ENCODE assay signal across 9 mouse cellular contexts in genomic region chr6:72189061-72189863, GRCm38 (mm10). TPM values are rescaled to one million over a fixed set of nuclear protein-coding genes. Genes with fewer than 3 reads are reported as not detected.
DNase-seq lines count a peak whose midpoint lies in the region; ATAC-seq and TF ChIP-seq lines count a peak whose summit lies in the region.
"Had no signal": no experiment of that assay in that cellular context is flagged by ENCODE, and none has a peak within 500 bp of the region (broad histone marks: within the 10 kb centered on the region; RNA-seq: fewer than 3 reads in every experiment).

No protein-coding gene starts in this region.

- no peaks in the 10 kb centered on the region for H3K79me3 ChIP-seq in C2C12 (ENCODE audit: low read depth)

- no peak overlapping the region for H3K4me3 ChIP-seq in C2C12 (ENCODE audit: insufficient read depth, poor library complexity, severe bottlenecking)
- H3K4me3 ChIP-seq in lung, embryonic 15.5 days = peak overlapping the region; percentile 22
- H3K4me3 ChIP-seq in stomach, embryonic 16.5 days (replicated peaks; ENCODE audit: low read length) = peak overlapping the region; percentile 21

- H3K27me3 ChIP-seq in C2C12 (ENCODE audit: control insufficient read depth, insufficient read depth, insufficient read length) = no peaks in the 10 kb centered on the region
- H3K27me3 ChIP-seq in lung, embryonic 15.5 days = 0 out of 2 replicates have a peak, but pooled peaks cover 6% of the 10 kb centered on the region
- no peaks in the 10 kb centered on the region; the same call in none of the 2 replicates for H3K27me3 ChIP-seq in stomach, embryonic 16.5 days (ENCODE audit: control insufficient read depth, insufficient read depth, low read length)

- peak overlapping the region; percentile 89 for H3K27ac ChIP-seq in lung, embryonic 15.5 days
- peak overlapping the region; percentile 63 for H3K27ac ChIP-seq in stomach, embryonic 16.5 days (ENCODE audit: low read length)
- H3K27ac ChIP-seq: macrophage had no signal

- TF ChIP-seq CTCF in C2C12 (IDR thresholded peaks at IDR 0.05; ENCODE audit: control insufficient read depth, insufficient read depth, insufficient read length) = no peak

- H3K36me3 ChIP-seq in C2C12 (ENCODE audit: control insufficient read depth, insufficient read depth) = no peaks in the 10 kb centered on the region
- no peaks in the 10 kb centered on the region for H3K36me3 ChIP-seq in lung, embryonic 15.5 days
- no peaks in the 10 kb centered on the region for H3K36me3 ChIP-seq in stomach, embryonic 16.5 days (ENCODE audit: control insufficient read depth, insufficient read depth, low read length)

- H3K4me1 ChIP-seq in lung, embryonic 15.5 days = peaks cover 37% of the 10 kb centered on the region
- peaks cover 24% of the 10 kb centered on the region for H3K4me1 ChIP-seq in stomach, embryonic 16.5 days (ENCODE audit: control insufficient read depth, insufficient read depth, low read length)

- 5% methylated on average over 26 of the region's 29 CpGs for WGBS in lung, embryonic 15.5 days
- WGBS in stomach, embryonic 16.5 days = 3% methylated on average over 29 of the region's 29 CpGs

- H3K79me2 ChIP-seq in C2C12 (ENCODE audit: control insufficient read depth, insufficient read depth) = no peaks in the 10 kb centered on the region

- H3K9me3 ChIP-seq in lung, embryonic 15.5 days = no peaks in the 10 kb centered on the region
- H3K9me3 ChIP-seq in stomach, embryonic 16.5 days (replicated peaks; ENCODE audit: control insufficient read depth, low read length) = no peaks in the 10 kb centered on the region

- peak; percentile 61 for DNase-seq in ZHBTc4 (ENCODE audit: low read depth, low spot score)
- DNase-seq in gastrocnemius, postnatal 14 days = peak; percentile 65
- DNase-seq in induced T-regulatory cell, adult 2 months (ENCODE audit: low read depth) = peak; percentile 9
- no peak for DNase-seq in natural killer cell, adult 2 months (ENCODE audit: low spot score in 2 of 2)

- H3K9ac ChIP-seq in lung, embryonic 15.5 days = peak overlapping the region; percentile 42
- peak overlapping the region; percentile 53 for H3K9ac ChIP-seq in stomach, embryonic 16.5 days (ENCODE audit: low read length)

- intact Hi-C loops in gastrocnemius, postnatal 14 days (cut with DNase I; ENCODE audit: low total_unique reads) = loop anchor here (10.0 kb wide), 1 partner anchor 216 kb away; no protein-coding TSS in a partner anchor

- ATAC-seq in lung, embryonic 15.5 days (ENCODE audit: borderline replicate concordance, extremely low read depth, low FRiP score, low TSS enrichment) = peak; percentile 64
- ATAC-seq in stomach, embryonic 16.5 days (ENCODE audit: insufficient read depth, low FRiP score) = peak; percentile 72
- ATAC-seq in megakaryocyte-erythroid progenitor cell, adult 5-6 weeks (replicated peaks; ENCODE audit: low FRiP score, low TSS enrichment, poor library complexity, severe bottlenecking) = no peak

- peak overlapping the region; percentile 60 for H3ac ChIP-seq in C2C12 (ENCODE audit: control insufficient read depth, insufficient read length, low read depth)

- peak overlapping the region; percentile 59 for H3K4me2 ChIP-seq in lung, embryonic 15.5 days
- H3K4me2 ChIP-seq in stomach, embryonic 16.5 days (ENCODE audit: low read depth, low read length) = peak overlapping the region; percentile 51

TF ChIP-seq in C2C12, 6 proteins besides CTCF, POLR2A, EP300 and RAD21:
- TF ChIP-seq MAX (IDR thresholded peaks at IDR 0.05) = no peak
- no peak for TF ChIP-seq FOSL1 (IDR thresholded peaks at IDR 0.05; ENCODE audit: insufficient read depth, low read length, poor library complexity, severe bottlenecking)
- no peak for TF ChIP-seq CEBPB (IDR thresholded peaks at IDR 0.05; ENCODE audit: low read depth)
- TF ChIP-seq MYOD1 (IDR thresholded peaks at IDR 0.05; ENCODE audit: control insufficient read depth, insufficient read length, low read depth) = no peak
- no peak for TF ChIP-seq MYOG (IDR thresholded peaks at IDR 0.05; ENCODE audit: control insufficient read depth, extremely low read depth, insufficient read length)
- no peak for TF ChIP-seq USF1 (IDR thresholded peaks at IDR 0.05; ENCODE audit: low read depth)
TF ChIP-seq in C2C12: peak in this region for 0.

RNA-seq across cellular contexts. Expression of gene Atoh8, which starts 46.1 kb away (rescaled TPM):
- 34.4 TPM for polyA plus RNA-seq in C2C12 (2012; fragmentation: generic; extraction: Trizol)
- 1 to 10 TPM; 5.3 to 7.1 TPM for total RNA-seq in gastrocnemius, postnatal 14 days (2021)
- polyA plus RNA-seq in lung, embryonic 15.5 days (2015; fragmentation: Nextera tagmentation; extraction: Ambion mirVana) = 25.4 and 27.8 TPM in 2 replicates
- polyA plus RNA-seq in stomach, embryonic 16.5 days (2015; fragmentation: Nextera tagmentation; extraction: Ambion mirVana) = 8.6 and 9.2 TPM in 2 replicates
- total RNA-seq in megakaryocyte-erythroid progenitor cell, adult 5-6 weeks (2014; fragmentation: Nextera tagmentation) = not detected in 2 replicates
- 0.91 TPM in 1 of 2 replicates, not detected in the other for total RNA-seq in megakaryocyte-erythroid progenitor cell, adult 5-6 weeks (2017)
- polyA plus RNA-seq: macrophage had no signal

Comparison
In these comparisons a context has a peak if more than half of its experiments do, and no peak if none do; other contexts are left out.
1. DNase-seq: peak in ZHBTc4 (single experiment), gastrocnemius, postnatal 14 days (single experiment) and induced T-regulatory cell, adult 2 months (single experiment); none in natural killer cell, adult 2 months (0 of 2).